Mouse (Mus musculus): ENCODE results near the gene Acsl6.

Acsl6 gene

DNA sequence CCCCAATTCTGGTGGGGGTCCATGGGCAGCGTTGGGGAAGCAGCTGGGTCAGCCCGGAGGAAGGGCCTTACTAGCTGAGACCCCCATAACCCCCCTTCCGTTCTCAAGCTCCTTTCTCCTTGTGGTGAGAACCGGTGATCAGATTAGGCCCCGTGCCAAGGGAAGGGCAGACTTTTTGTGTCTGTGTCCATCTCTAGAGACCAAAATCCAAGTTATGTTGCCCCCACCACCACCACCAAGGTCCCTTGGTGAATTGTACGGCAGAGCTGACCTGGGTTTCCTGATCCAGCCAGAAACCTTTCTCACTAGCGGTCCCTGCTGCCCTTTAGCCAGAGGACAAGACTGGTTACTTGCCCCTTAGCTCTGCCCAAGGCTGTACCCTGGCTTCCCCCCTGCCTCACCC, 874 bp downstream of the Acsl6 start:
- intact Hi-C loops (cut with DNase I): loop anchor here (10.0 kb wide), 1 partner anchor 180 kb away; no protein-coding TSS in a partner anchor

- intact Hi-C loops (cut with DNase I): loop anchor here (10.0 kb wide), 1 partner anchor 179 kb away; no protein-coding TSS in a partner anchor
Measured at GRCm38 (mm10) chr11:54305331-54305730, 1.7 kb downstream of the Acsl6 start.

DNA sequence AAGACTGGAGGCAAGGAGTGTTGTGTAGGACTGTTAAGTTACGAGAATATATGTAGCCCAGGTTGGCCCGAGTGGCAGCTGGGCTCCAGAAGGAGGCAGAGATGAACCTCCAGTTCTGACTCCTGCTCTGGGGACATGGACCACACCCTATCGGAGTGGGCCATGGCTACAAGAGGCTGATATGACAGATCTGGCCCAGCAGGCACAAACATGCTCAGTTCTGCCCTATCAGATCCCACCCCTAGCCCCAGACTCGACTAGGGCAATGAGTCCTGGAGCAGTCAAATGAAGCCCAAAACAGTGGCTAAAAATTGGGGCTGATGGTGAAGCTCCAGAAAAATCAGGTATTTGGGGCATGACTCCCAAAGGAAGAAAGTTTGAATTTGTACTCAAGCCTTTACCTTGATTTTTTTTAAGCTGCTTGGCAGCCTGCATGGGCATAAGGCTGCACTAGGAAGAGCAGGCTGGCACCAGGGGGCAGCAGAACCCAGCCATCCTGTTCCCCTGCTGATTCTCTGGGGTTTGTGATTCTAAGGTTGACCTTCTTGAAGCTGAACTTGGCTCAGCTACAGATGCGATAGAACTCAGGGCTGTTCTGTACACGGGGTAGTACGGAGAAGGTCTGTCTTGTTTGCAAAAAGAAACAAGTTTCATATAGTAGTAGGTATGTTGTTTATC, 3.7 kb downstream of the Acsl6 start:
- intact Hi-C loops (cut with DNase I): loop anchor here (2.0 to 10.0 kb wide), 3 partner anchors 48 to 228 kb away; no protein-coding TSS in a partner anchor

GRCm38 (mm10) chr11:54310588-54310987, 7.0 kb downstream of the Acsl6 start:
- intact Hi-C loops (cut with DNase I): no loop called here

GRCm38 (mm10) chr11:54312021-54312420, 8.4 kb downstream of the Acsl6 start:
- intact Hi-C loops (cut with DNase I): no loop called here

DNA sequence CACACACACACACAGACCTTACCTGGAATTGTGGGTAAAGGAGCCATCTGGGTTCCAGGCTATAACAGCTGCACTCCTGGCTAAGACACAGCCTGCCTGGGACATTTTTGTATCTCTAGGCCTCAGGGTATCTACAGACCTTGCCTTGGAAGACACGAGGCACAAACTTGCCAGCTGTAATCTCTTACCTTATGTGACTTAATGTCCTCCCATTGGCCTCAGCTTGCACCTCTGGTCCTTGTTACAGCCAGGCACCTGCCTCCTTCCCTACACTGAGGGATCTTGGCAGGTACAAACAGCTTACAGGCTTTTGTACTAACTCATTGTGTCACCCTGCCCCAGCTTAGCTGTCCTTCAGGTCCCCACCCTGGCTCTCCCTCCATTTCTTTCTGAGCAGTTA, 9.0 kb downstream of the Acsl6 start:
- intact Hi-C loops (cut with DNase I): no loop called here

GRCm38 (mm10) chr11:54313391-54314360, 10.1 kb downstream of the Acsl6 start:
- intact Hi-C loops (cut with DNase I): no loop called here

GRCm38 (mm10) chr11:54314740-54315139, 11.1 kb downstream of the Acsl6 start:
- intact Hi-C loops (cut with DNase I): no loop called here

- intact Hi-C loops (cut with DNase I): no loop called here
Measured at GRCm38 (mm10) chr11:54315336-54315735, 11.7 kb downstream of the Acsl6 start.

GRCm38 (mm10) chr11:54317361-54317760, 13.8 kb downstream of the Acsl6 start:
- intact Hi-C loops (cut with DNase I): no loop called here

DNA sequence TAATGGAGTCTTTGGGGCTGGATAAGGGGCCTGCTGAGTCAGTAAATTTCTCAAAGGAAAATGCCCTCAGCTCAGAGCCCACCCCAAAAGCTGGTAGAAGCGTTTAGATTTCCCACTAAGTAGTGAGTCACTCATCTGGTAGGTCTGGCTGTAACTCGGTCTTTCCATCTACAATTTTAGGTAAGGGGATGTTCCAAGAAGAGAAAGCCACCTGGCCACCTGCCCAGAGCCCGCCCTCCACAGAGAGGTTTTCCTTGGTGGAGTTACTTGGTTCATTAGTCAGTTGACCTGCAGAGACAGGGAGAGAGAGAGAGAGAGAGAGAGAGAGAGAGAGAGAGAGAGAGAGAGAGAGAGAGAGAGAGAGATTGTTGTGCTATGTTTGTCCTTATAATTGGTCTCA, 14.2 kb downstream of the Acsl6 start:
- intact Hi-C loops (cut with DNase I): no loop called here

- intact Hi-C loops (cut with DNase I): no loop called here
Measured at GRCm38 (mm10) chr11:54321802-54322532, 18.4 kb downstream of the Acsl6 start.

DNA sequence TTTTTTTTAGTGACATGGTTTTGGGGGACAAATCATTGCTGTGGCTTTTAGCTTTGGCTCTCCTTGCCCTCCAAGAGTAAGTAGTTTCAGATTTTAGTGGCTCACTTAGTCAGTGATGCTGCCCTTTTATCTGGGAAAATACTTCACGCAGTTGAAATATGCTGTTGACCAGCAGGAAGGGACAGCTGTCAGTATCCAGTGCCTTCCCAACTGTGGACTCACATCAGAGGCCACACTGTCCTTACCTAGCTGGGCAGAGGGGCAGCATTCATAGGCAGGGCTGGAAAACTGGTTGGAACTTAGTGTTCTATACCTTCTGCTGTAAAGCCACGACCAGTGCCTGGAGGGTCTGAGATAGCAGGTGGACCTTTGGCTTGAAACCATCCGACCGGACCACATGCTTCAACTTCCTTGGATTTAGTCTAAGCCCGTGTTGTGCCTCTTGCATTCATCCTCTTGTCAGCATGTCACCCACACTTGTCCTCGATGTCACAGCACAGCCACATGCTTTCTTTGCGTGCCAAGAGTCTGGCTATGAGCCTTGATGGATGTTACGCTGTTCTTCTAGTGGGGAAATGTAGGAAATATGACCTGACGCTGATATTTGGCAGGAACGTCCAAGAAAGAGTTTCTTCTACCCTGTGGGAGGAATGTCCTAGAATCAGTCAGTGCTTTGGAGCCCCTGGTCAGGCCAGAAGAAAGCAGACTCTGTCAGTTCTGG, 28.0 kb downstream of the Acsl6 start:
- intact Hi-C loops (cut with DNase I): no loop called here

- intact Hi-C loops (cut with DNase I): no loop called here
Measured at GRCm38 (mm10) chr11:54336165-54336707, 32.6 kb downstream of the Acsl6 start.

- intact Hi-C loops (cut with DNase I): no loop called here
Measured at GRCm38 (mm10) chr11:54343703-54344102, 40.1 kb downstream of the Acsl6 start.

GRCm38 (mm10) chr11:54351704-54352103, 48.1 kb downstream of the Acsl6 start:
- intact Hi-C loops (cut with DNase I): loop anchor here (10.0 kb wide), 1 partner anchor 183 kb away; no protein-coding TSS in a partner anchor

DNA sequence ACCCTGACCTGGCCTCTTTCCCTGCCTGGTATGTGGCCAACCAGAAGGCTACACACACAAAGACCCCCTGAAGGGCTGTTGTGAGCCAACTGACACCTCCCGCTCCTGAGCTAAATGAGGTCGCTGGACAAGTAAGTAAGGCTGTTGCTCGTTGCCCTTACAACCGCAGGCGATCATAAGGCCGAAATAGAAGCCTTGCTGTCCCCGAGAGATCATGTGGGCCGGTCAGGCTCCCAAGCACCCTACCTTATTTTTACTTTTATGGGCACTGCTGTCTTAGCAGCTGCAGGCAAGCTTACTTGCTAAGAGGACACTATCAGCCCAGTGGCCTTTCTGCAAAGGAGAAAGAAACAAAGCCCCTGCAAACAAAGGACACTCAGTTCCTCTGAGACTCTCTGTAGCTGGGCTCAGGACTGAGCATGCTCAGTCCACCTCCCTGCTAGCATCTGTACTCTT, 49.6 kb downstream of the Acsl6 start:
- intact Hi-C loops (cut with DNase I): loop anchor here (10.0 kb wide), 1 partner anchor 182 kb away; no protein-coding TSS in a partner anchor

DNA sequence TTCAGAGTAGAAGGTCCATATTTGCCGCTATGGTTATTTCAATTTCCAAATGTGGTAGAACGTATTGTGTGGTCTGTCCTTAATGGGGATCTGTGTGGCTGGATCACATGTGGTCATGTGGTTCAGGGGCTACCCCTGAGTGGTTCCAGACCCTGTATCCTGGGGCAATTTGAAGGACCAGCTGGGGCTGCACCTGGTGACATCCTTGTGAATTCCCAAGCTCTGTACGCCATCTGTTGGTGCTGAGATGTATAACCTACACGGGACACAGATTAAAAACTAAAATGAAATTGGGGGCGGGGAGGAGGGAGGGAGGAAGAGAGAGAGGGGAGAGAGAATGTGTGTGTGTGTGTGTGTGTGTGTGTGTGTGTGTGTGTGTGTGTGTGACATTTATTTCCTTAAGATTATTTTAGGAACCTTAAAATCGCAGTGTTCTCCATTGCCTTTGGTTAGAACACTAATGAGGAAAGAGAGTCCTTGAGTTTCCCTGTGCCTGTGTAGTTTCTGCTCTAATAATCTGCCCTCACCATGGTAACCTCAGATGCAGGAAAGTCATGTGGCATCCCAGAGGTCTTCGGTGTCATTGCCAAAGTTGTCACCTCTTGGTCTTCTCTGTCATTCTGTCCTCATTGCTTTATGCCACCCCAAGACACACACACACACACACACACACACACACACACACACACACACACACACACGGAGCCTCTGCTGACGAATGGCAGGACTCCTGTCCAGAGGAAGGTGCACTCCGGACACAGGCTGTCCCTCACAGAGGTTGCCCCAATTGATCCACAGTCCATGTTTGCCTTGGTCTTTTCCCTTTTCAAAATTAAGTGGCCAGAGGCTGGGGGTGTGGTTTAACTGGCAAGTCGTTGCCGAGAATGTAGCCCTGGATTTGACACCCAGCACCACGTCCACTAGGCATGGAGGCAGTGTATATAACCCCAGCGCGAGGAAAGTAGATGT, 51.3 kb downstream of the Acsl6 start:
- intact Hi-C loops (cut with DNase I): loop anchor here (2.0 to 10.0 kb wide), 2 partner anchors 48 to 180 kb away; no protein-coding TSS in a partner anchor

DNA sequence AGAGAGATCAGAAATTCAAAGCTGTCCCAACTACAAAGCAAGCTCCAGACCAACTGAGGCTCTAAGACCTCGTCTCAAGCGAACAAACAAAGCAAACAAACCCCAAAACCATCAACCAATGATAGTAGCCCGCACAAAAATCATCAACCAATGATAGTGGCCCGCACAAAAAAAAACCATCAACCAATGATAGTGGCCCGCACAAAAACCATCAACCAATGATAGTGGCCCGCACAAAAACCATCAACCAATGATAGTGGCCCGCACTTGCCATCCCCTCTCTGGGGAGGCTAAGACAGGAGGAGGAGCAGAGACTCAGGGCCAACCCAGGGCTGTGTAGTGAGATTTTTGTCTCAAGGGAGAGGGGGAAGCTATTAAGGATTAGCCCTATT, 52.0 kb downstream of the Acsl6 start:
- intact Hi-C loops (cut with DNase I): loop anchor here (2.0 to 10.0 kb wide), 2 partner anchors 49 to 179 kb away; no protein-coding TSS in a partner anchor
